Mouse (Mus musculus) stomach, embryonic 15.5 days (tissue): Measurements from ENCODE around the gene Abcg5. TPM values are rescaled to one million over a fixed set of nuclear protein-coding genes. Genes with fewer than 3 reads are reported as not detected.

Experiments used
- ATAC-seq: fragments of 200-750 bp; cut with Nextera tagmentation; 2 replicates; pipeline ENCODE4 v1.8.0; 2017; ENCODE audit warnings: low read depth, moderate number of reproducible peaks, moderate TSS enrichment; ENCODE audit not compliant: insufficient read depth, low FRiP score
- H3K27ac ChIP-seq: fragments of 300-500 bp; sonication (generic); 2 replicates; pipeline ENCODE4 v1.5.1; 2015; ENCODE audit warnings: mild to moderate bottlenecking, inconsistent platforms
- H3K27me3 ChIP-seq: fragments of 300-500 bp; sonication (generic); replicated peaks from 2 replicates; pipeline ENCODE4 v1.6.1; 2015; ENCODE audit warnings: inconsistent platforms
- H3K36me3 ChIP-seq: fragments of 300-500 bp; sonication (generic); 2 replicates; pipeline ENCODE4 v1.6.1; 2015; ENCODE audit warnings: inconsistent platforms
- H3K4me1 ChIP-seq: fragments of 300-500 bp; sonication (generic); 2 replicates; pipeline ENCODE4 v1.6.1; 2015; ENCODE audit warnings: inconsistent platforms
- H3K4me2 ChIP-seq: fragments of 300-500 bp; sonication (generic); 2 replicates; pipeline ENCODE4 v1.6.1; 2015; ENCODE audit warnings: mild to moderate bottlenecking, inconsistent platforms
- H3K4me3 ChIP-seq: fragments of 300-500 bp; sonication (generic); replicated peaks from 2 replicates; pipeline ENCODE4 v1.5.1; 2015; ENCODE audit warnings: inconsistent platforms
- H3K9ac ChIP-seq: fragments of 300-500 bp; sonication (generic); 2 replicates; pipeline ENCODE4 v1.6.1; 2015; ENCODE audit warnings: inconsistent platforms
- H3K9me3 ChIP-seq: fragments of 300-500 bp; sonication (generic); 2 replicates; pipeline ENCODE4 v1.6.1; 2016; ENCODE audit warnings: inconsistent platforms
- WGBS: fragments of 180-500 bp; shearing (Covaris S2); methylation state at CpG from one replicate; pipeline ENCODE4 v1.1.7; 2015; 5-methylcytosine and 5-hydroxymethylcytosine counted together
- polyA plus RNA-seq: library from polyadenylated mRNA; unstranded; fragments of >200 nt; fragmentation: Nextera tagmentation; extraction: Ambion mirVana; gene quantifications from 2 replicates; pipeline ENCODE4 v1.2.1, GENCODE M21; 2015

Abcg5 gene
- polyA plus RNA-seq, 1 experiment from 2014 or later: 0.90 TPM

GRCm38 (mm10) chr17:84657422-84657732, 25.4 kb downstream of the Abcg5 start:
- no peak overlapping the region for H3K4me2 ChIP-seq
- H3K27me3 ChIP-seq: no peaks in the 10 kb centered on the region
- 56% methylated on average over 3 of the region's 3 CpGs for WGBS

GRCm38 (mm10) chr17:84656653-84657421, 26.0 kb downstream of the Abcg5 start:
- Histone ChIP-seq H3K27ac (no peak overlapping the region), H3K4me3 (no peak overlapping the region), H3K9me3 (no peaks in the 10 kb centered on the region), H3K27me3 (no peaks in the 10 kb centered on the region), H3K9ac (no peak overlapping the region), H3K4me1 (peaks cover 2% of the 10 kb centered on the region; the same call in 1 of the 2 replicates), H3K36me3 (no peaks in the 10 kb centered on the region), H3K4me2 (no peak overlapping the region)
- no peak for ATAC-seq
- 45% methylated on average over 19 of the region's 19 CpGs for WGBS

More at GRCm38 (mm10) chr17:84657422-84657732, 25.4 kb downstream of the Abcg5 start:
- Histone ChIP-seq H3K4me3 (no peak overlapping the region), H3K27ac (peak overlapping the region; percentile 37; the same call in 1 of the 2 replicates), H3K4me1 (peaks cover 4% of the 10 kb centered on the region; the same call in 1 of the 2 replicates), H3K9me3 (no peaks in the 10 kb centered on the region), H3K9ac (no peak overlapping the region), H3K36me3 (no peaks in the 10 kb centered on the region)
- no peak for ATAC-seq

- Histone ChIP-seq H3K27ac (no peak overlapping the region), H3K4me1 (no peaks in the 10 kb centered on the region; the same call in 1 of the 2 replicates), H3K36me3 (no peaks in the 10 kb centered on the region), H3K9ac (no peak overlapping the region), H3K27me3 (no peaks in the 10 kb centered on the region), H3K4me3 (no peak overlapping the region), H3K9me3 (no peaks in the 10 kb centered on the region), H3K4me2 (no peak overlapping the region)
- no peak for ATAC-seq
- WGBS: 62% methylated on average over 5 of the region's 5 CpGs
These were observed 26.6 kb downstream of the Abcg5 start for GRCm38 (mm10) chr17:84656205-84656604.

GRCm38 (mm10) chr17:84653544-84653943, 29.3 kb downstream of the Abcg5 start:
- Histone ChIP-seq H3K9ac (no peak overlapping the region), H3K9me3 (no peaks in the 10 kb centered on the region), H3K27ac (no peak overlapping the region), H3K4me3 (no peak overlapping the region), H3K4me1 (no peaks in the 10 kb centered on the region; the same call in 1 of the 2 replicates), H3K27me3 (no peaks in the 10 kb centered on the region), H3K4me2 (no peak overlapping the region), H3K36me3 (no peaks in the 10 kb centered on the region)
- WGBS: 89% methylated on average over 9 of the region's 9 CpGs
- no peak for ATAC-seq

- no peak; the same call in 1 of the 2 replicates for ATAC-seq
- no peak overlapping the region for H3K4me3 ChIP-seq
- no peak overlapping the region for H3K27ac ChIP-seq
These were observed 32.4 kb downstream of the Abcg5 start for GRCm38 (mm10) chr17:84650302-84651017.

GRCm38 (mm10) chr17:84647630-84648029, 35.2 kb downstream of the Abcg5 start:
- ATAC-seq: no peak
- 80% methylated on average over 4 of the region's 4 CpGs for WGBS

More at GRCm38 (mm10) chr17:84650302-84651017, 32.4 kb downstream of the Abcg5 start:
- 72% methylated on average over 9 of the region's 9 CpGs for WGBS
- Histone ChIP-seq H3K36me3 (no peaks in the 10 kb centered on the region), H3K4me1 (0 out of 2 replicates have a peak, but pooled peaks cover 3% of the 10 kb centered on the region), H3K9ac (no peak overlapping the region), H3K4me2 (no peak overlapping the region), H3K27me3 (no peaks in the 10 kb centered on the region), H3K9me3 (no peaks in the 10 kb centered on the region)

GRCm38 (mm10) chr17:84646477-84646876, 36.3 kb downstream of the Abcg5 start:
- Histone ChIP-seq H3K4me3 (no peak overlapping the region), H3K4me2 (no peak overlapping the region), H3K9ac (no peak overlapping the region), H3K27me3 (no peaks in the 10 kb centered on the region), H3K4me1 (peaks cover 5% of the 10 kb centered on the region; the same call in 1 of the 2 replicates), H3K27ac (no peak overlapping the region), H3K9me3 (no peaks in the 10 kb centered on the region), H3K36me3 (no peaks in the 10 kb centered on the region)
- 57% methylated on average over 2 of the region's 2 CpGs for WGBS
- no peak for ATAC-seq

More at GRCm38 (mm10) chr17:84647630-84648029, 35.2 kb downstream of the Abcg5 start:
- no peaks in the 10 kb centered on the region for H3K36me3 ChIP-seq
- H3K9me3 ChIP-seq: no peaks in the 10 kb centered on the region
- no peak overlapping the region for H3K9ac ChIP-seq
- H3K4me2 ChIP-seq: no peak overlapping the region
- no peak overlapping the region for H3K27ac ChIP-seq
- no peak overlapping the region for H3K4me3 ChIP-seq
- H3K27me3 ChIP-seq: no peaks in the 10 kb centered on the region
- peaks cover 5% of the 10 kb centered on the region; the same call in 1 of the 2 replicates for H3K4me1 ChIP-seq

GRCm38 (mm10) chr17:84645894-84646293, 36.9 kb downstream of the Abcg5 start:
- H3K4me1 ChIP-seq: peaks cover 5% of the 10 kb centered on the region; the same call in 1 of the 2 replicates
- no peaks in the 10 kb centered on the region for H3K27me3 ChIP-seq
- ATAC-seq: no peak
- 16% methylated on average over 4 of the region's 7 CpGs for WGBS
- no peaks in the 10 kb centered on the region for H3K36me3 ChIP-seq
- no peak overlapping the region for H3K4me2 ChIP-seq
- H3K4me3 ChIP-seq: no peak overlapping the region
- H3K27ac ChIP-seq: no peak overlapping the region
- H3K9ac ChIP-seq: no peak overlapping the region
- no peaks in the 10 kb centered on the region for H3K9me3 ChIP-seq

- H3K4me1 ChIP-seq: peaks cover 5% of the 10 kb centered on the region; the same call in 1 of the 2 replicates
- H3K4me2 ChIP-seq: no peak overlapping the region
- no peaks in the 10 kb centered on the region for H3K9me3 ChIP-seq
- ATAC-seq: no peak
- no peak overlapping the region for H3K4me3 ChIP-seq
- WGBS: 45% methylated on average over 9 of the region's 9 CpGs
- no peaks in the 10 kb centered on the region for H3K36me3 ChIP-seq
- H3K27ac ChIP-seq: no peak overlapping the region
- no peaks in the 10 kb centered on the region for H3K27me3 ChIP-seq
- no peak overlapping the region for H3K9ac ChIP-seq
These were observed 37.7 kb downstream of the Abcg5 start for GRCm38 (mm10) chr17:84645119-84645518.

GRCm38 (mm10) chr17:84644292-84645050, 38.3 kb downstream of the Abcg5 start:
- H3K27me3 ChIP-seq: no peaks in the 10 kb centered on the region
- WGBS: 53% methylated on average over 16 of the region's 16 CpGs
- no peaks in the 10 kb centered on the region for H3K9me3 ChIP-seq
- H3K36me3 ChIP-seq: no peaks in the 10 kb centered on the region
- H3K4me3 ChIP-seq: no peak overlapping the region
- H3K9ac ChIP-seq: no peak overlapping the region
- H3K27ac ChIP-seq: no peak overlapping the region
- H3K4me2 ChIP-seq: no peak overlapping the region
- peaks cover 5% of the 10 kb centered on the region for H3K4me1 ChIP-seq
- ATAC-seq: no peak

- Histone ChIP-seq H3K27me3 (no peaks in the 10 kb centered on the region), H3K9ac (no peak overlapping the region), H3K9me3 (no peaks in the 10 kb centered on the region), H3K27ac (no peak overlapping the region), H3K4me3 (no peak overlapping the region), H3K4me2 (no peak overlapping the region), H3K36me3 (no peaks in the 10 kb centered on the region), H3K4me1 (peaks cover 5% of the 10 kb centered on the region)
- 73% methylated on average over 9 of the region's 9 CpGs for WGBS
- no peak for ATAC-seq
These were observed 40.5 kb downstream of the Abcg5 start for GRCm38 (mm10) chr17:84642324-84642723.
